Mouse (Mus musculus): ENCODE data around the gene Nid2.

- TF ChIP-seq POLR2A (IDR thresholded peaks at IDR 0.05; ENCODE audit: control insufficient read depth, extremely low read depth, insufficient read depth, low read length, poor library complexity) (no peak), CTCF (IDR thresholded peaks at IDR 0.05; ENCODE audit: borderline replicate concordance, control insufficient read depth, extremely low read depth, insufficient read depth, low read length, poor library complexity) (no peak)
Observed at GRCm38 (mm10) chr14:19807339-19807738, 56.3 kb downstream of the Nid2 start.
